In the genomic region with DNA sequence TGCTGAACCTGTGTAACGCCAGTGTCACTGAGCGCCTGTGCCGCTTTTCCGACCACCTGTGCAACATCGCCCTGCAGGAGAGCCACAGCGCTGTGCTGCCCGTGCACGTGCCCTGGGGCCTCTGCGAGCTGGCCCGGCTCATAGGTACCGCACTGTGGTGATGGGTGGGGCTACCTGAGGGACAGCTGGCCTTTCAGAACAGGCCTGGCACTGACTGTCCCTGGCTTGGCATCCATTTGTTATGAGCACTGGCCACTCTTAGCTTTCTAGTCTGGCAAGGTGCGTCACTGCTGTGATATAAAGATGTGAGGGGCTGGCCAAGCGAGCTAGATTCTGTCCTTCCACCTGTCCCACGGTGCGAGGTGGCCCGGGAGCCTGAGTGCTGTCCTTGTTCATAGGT, we compare ENCODE assay signal across 28 mouse cellular contexts. TPM values are rescaled to one million over a fixed set of nuclear protein-coding genes. Genes with fewer than 3 reads are reported as not detected.
DNase-seq lines count a peak whose midpoint lies in the region; ATAC-seq and TF ChIP-seq lines count a peak whose summit lies in the region.
"Had no signal": no experiment of that assay in that cellular context is flagged by ENCODE, and none has a peak within 500 bp of the region (broad histone marks: within the 10 kb centered on the region; RNA-seq: fewer than 3 reads in every experiment).

No protein-coding gene starts in this region.

- H3K27me3 ChIP-seq in cerebellum, adult 2 months (ENCODE audit: control insufficient read depth, insufficient read depth, low read length) = no peaks in the 10 kb centered on the region
- H3K27me3 ChIP-seq in forebrain, embryonic 10.5 days (ENCODE audit: poor library complexity, severe bottlenecking) = no peaks in the 10 kb centered on the region
- no peaks in the 10 kb centered on the region for H3K27me3 ChIP-seq in hindbrain, embryonic 11.5 days (ENCODE audit: control insufficient read depth, insufficient read depth, low read length)
- H3K27me3 ChIP-seq: embryonic facial prominence, embryonic 12.5 days; heart, embryonic 13.5 days; hindbrain, embryonic 15.5 days; lung, embryonic 15.5 days; Patski had no signal

- no peak for TF ChIP-seq POLR2A in cerebellum, adult 2 months (IDR thresholded peaks at IDR 0.05; ENCODE audit: borderline replicate concordance, insufficient read depth, low read length)

- ATAC-seq in hindbrain, embryonic 11.5 days (ENCODE audit: low FRiP score) = no peak
- ATAC-seq: forebrain, embryonic 16.5 days; inflammation-experienced regulatory T-cells, adult 6 months; Patski had no signal

- H3K9me3 ChIP-seq in forebrain, embryonic 10.5 days = no peaks in the 10 kb centered on the region
- H3K9me3 ChIP-seq in hindbrain, embryonic 11.5 days (ENCODE audit: control insufficient read depth, low read length) = no peaks in the 10 kb centered on the region
- H3K9me3 ChIP-seq: embryonic facial prominence, embryonic 12.5 days; G1E; heart, embryonic 13.5 days; hindbrain, embryonic 15.5 days; lung, embryonic 15.5 days had no signal

- no peak for TF ChIP-seq CTCF in cerebellum, adult 2 months (IDR thresholded peaks at IDR 0.05; ENCODE audit: borderline replicate concordance, insufficient read depth, low read depth, low read length)

- peaks cover 98% of the 10 kb centered on the region for H3K36me3 ChIP-seq in forebrain, embryonic 10.5 days (replicated peaks)
- H3K36me3 ChIP-seq in hindbrain, embryonic 11.5 days (ENCODE audit: control insufficient read depth, insufficient read depth, low read length) = peaks cover 20% of the 10 kb centered on the region

- no peak overlapping the region for H3K27ac ChIP-seq in cerebellum, adult 2 months (ENCODE audit: insufficient read depth, low read length)
- no peak overlapping the region for H3K27ac ChIP-seq in forebrain, embryonic 10.5 days
- H3K27ac ChIP-seq in hindbrain, embryonic 11.5 days (ENCODE audit: low read depth, low read length) = no peak overlapping the region
- H3K27ac ChIP-seq: embryonic facial prominence, embryonic 12.5 days; gastrocnemius, adult 2 months; heart, embryonic 13.5 days; hindbrain, embryonic 15.5 days; lung, embryonic 15.5 days had no signal

- intact Hi-C loops in gastrocnemius, postnatal 14 days (cut with DNase I; ENCODE audit: low total_unique reads) = no loop called here

- DNase-seq in gastrocnemius, postnatal 10 days = peak; percentile 5
- no peak for DNase-seq in gastrocnemius, postnatal 14 days
- peak; percentile 82 for DNase-seq in brain, adult 2 months (ENCODE audit: low read depth, low spot score)
- DNase-seq in cerebellum, adult 2 months = peak; percentile 68 to 81
- DNase-seq in cerebellum, postnatal 14 days = peak; percentile 59 to 66
- DNase-seq in forebrain, embryonic 10.5 days (ENCODE audit: extremely low spot score, low spot score) = no peak
- DNase-seq in hindbrain, embryonic 11.5 days (ENCODE audit: low spot score) = no peak
- DNase-seq: embryo, embryonic 11 days; gastrocnemius, adult 2 months; heart, postnatal 10 days; kidney, adult 11 months; kidney, postnatal 14 days; layer of hippocampus, adult 9-11 months; midbrain, embryonic 14.5 days; retina, postnatal 1 day; right cerebral cortex, postnatal 25 days; spleen, adult 18-20 months; thymus, adult 18-20 months; thymus, postnatal 25 days had no signal

- H3K9ac ChIP-seq in hindbrain, embryonic 11.5 days (ENCODE audit: low read depth, low read length) = no peak overlapping the region
- H3K9ac ChIP-seq: embryonic facial prominence, embryonic 12.5 days; heart, embryonic 13.5 days; hindbrain, embryonic 15.5 days; lung, embryonic 15.5 days had no signal

- 17% methylated on average over 16 of the region's 16 CpGs for WGBS in cerebellum, adult 2 months
- 94% methylated on average over 16 of the region's 16 CpGs for WGBS in forebrain, embryonic 10.5 days
- 93% methylated on average over 16 of the region's 16 CpGs for WGBS in hindbrain, embryonic 11.5 days

- peaks cover 31% of the 10 kb centered on the region for H3K4me1 ChIP-seq in cerebellum, adult 2 months (ENCODE audit: control insufficient read depth, insufficient read depth, low read length)
- H3K4me1 ChIP-seq in forebrain, embryonic 10.5 days = 0 out of 2 replicates have a peak, but pooled peaks cover 4% of the 10 kb centered on the region
- H3K4me1 ChIP-seq in hindbrain, embryonic 11.5 days (replicated peaks; ENCODE audit: control insufficient read depth, insufficient read depth, low read length) = no peaks in the 10 kb centered on the region
- H3K4me1 ChIP-seq: embryonic facial prominence, embryonic 12.5 days; heart, embryonic 13.5 days; lung, embryonic 15.5 days had no signal

- H3K4me3 ChIP-seq in cerebellum, adult 2 months (replicated peaks; ENCODE audit: insufficient read depth, low read depth, low read length) = no peak overlapping the region
- H3K4me3 ChIP-seq in forebrain, embryonic 10.5 days = no peak overlapping the region
- no peak overlapping the region for H3K4me3 ChIP-seq in hindbrain, embryonic 11.5 days (ENCODE audit: low read depth, low read length)
- H3K4me3 ChIP-seq: embryonic facial prominence, embryonic 12.5 days; gastrocnemius, adult 2 months; heart, embryonic 13.5 days; hindbrain, embryonic 15.5 days; lung, embryonic 15.5 days had no signal

- no peak overlapping the region for H3K4me2 ChIP-seq in hindbrain, embryonic 11.5 days (replicated peaks; ENCODE audit: low read depth, low read length)
- H3K4me2 ChIP-seq: embryonic facial prominence, embryonic 12.5 days; heart, embryonic 13.5 days; hindbrain, embryonic 15.5 days; liver, embryonic 11.5 days; lung, embryonic 15.5 days had no signal

RNA-seq across cellular contexts. Expression of a gene that starts 21.5 kb away (rescaled TPM):
- 10 to 100 TPM; 16.8 to 22.7 TPM for total RNA-seq in gastrocnemius, postnatal 10 days (2021)
- total RNA-seq in gastrocnemius, postnatal 14 days (2021) = 10 to 100 TPM; 18.4 to 20.1 TPM
- 16.5 and 17.1 TPM in 2 replicates for polyA plus RNA-seq in cerebellum, adult 2 months (2012; rRNA removed)
- 18.3 and 19.2 TPM in 2 replicates for polyA plus RNA-seq in forebrain, embryonic 10.5 days (2016; fragmentation: Nextera tagmentation; extraction: Ambion mirVana)
- 12.2 and 12.9 TPM in 2 replicates for polyA plus RNA-seq in hindbrain, embryonic 11.5 days (2014; fragmentation: Nextera tagmentation; extraction: Ambion mirVana)

RNA-seq across cellular contexts. Expression of a gene that starts 22.6 kb away (rescaled TPM):
- total RNA-seq in gastrocnemius, postnatal 10 days (2021) = 10 to 100 TPM; 10.3 to 11.1 TPM
- 1 to 10 TPM; 5.8 to 7.8 TPM for total RNA-seq in gastrocnemius, postnatal 14 days (2021)
- polyA plus RNA-seq in cerebellum, adult 2 months (2012; rRNA removed) = 21.1 and 25.0 TPM in 2 replicates
- 34.7 and 41.0 TPM in 2 replicates for polyA plus RNA-seq in forebrain, embryonic 10.5 days (2016; fragmentation: Nextera tagmentation; extraction: Ambion mirVana)
- 17.9 and 21.3 TPM in 2 replicates for polyA plus RNA-seq in hindbrain, embryonic 11.5 days (2014; fragmentation: Nextera tagmentation; extraction: Ambion mirVana)

RNA-seq across cellular contexts. Expression of a gene that starts 26.7 kb away (rescaled TPM):
- total RNA-seq in gastrocnemius, postnatal 10 days (2021) = 10 to 100 TPM; 55.6 to 60.0 TPM
- 10 to 100 TPM; 52.7 to 61.5 TPM for total RNA-seq in gastrocnemius, postnatal 14 days (2021)
- polyA plus RNA-seq in cerebellum, adult 2 months (2012; rRNA removed) = 54.2 and 57.4 TPM in 2 replicates
- 36.8 and 38.1 TPM in 2 replicates for polyA plus RNA-seq in forebrain, embryonic 10.5 days (2016; fragmentation: Nextera tagmentation; extraction: Ambion mirVana)
- 15.5 and 16.4 TPM in 2 replicates for polyA plus RNA-seq in hindbrain, embryonic 11.5 days (2014; fragmentation: Nextera tagmentation; extraction: Ambion mirVana)

RNA-seq across cellular contexts. Expression of a gene that starts 31.9 kb away (rescaled TPM):
- 10 to 100 TPM; 16.5 to 17.4 TPM for total RNA-seq in gastrocnemius, postnatal 10 days (2021)
- total RNA-seq in gastrocnemius, postnatal 14 days (2021) = 10 to 100 TPM; 11.2 to 11.5 TPM
- polyA plus RNA-seq in cerebellum, adult 2 months (2012; rRNA removed) = 1.8 and 2.5 TPM in 2 replicates
- polyA plus RNA-seq in forebrain, embryonic 10.5 days (2016; fragmentation: Nextera tagmentation; extraction: Ambion mirVana) = 7.5 and 7.6 TPM in 2 replicates
- 3.8 and 5.4 TPM in 2 replicates for polyA plus RNA-seq in hindbrain, embryonic 11.5 days (2014; fragmentation: Nextera tagmentation; extraction: Ambion mirVana)

Comparison
In these comparisons a context has a peak if more than half of its experiments do, and no peak if none do; other contexts are left out.
1. DNase-seq: peak in gastrocnemius, postnatal 10 days (single experiment), brain, adult 2 months (single experiment), cerebellum, adult 2 months (2 of 2) and cerebellum, postnatal 14 days (2 of 2); none in gastrocnemius, postnatal 14 days (single experiment), forebrain, embryonic 10.5 days (single experiment) and hindbrain, embryonic 11.5 days (single experiment).